Mouse (Mus musculus) c-Kit-positive CD71-negative TER-119-negative erythroid progenitor cells, embryonic 14.5 days (primary cell): ENCODE results near the gene Cdh23.
A peak's percentile ranks its signal among the peaks of the same experiment; 100 is the strongest.

Source experiments
- DNase-seq: peaks from one replicate; pipeline ENCODE4 v3.0.0-alpha.2; 2013; ENCODE audit warnings: low read depth

Cdh23 gene

GRCm38 (mm10) chr10:60282116-60283014 is 413.9 kb downstream of the Cdh23 start:
- DNase-seq = no peak

- DNase-seq = no peak
Measured at GRCm38 (mm10) chr10:60281571-60282050, 414.7 kb downstream of the Cdh23 start.

- DNase-seq = no peak
Measured at GRCm38 (mm10) chr10:60280353-60280752, 415.9 kb downstream of the Cdh23 start.

- DNase-seq = no peak
Measured at GRCm38 (mm10) chr10:60279941-60280301, 416.4 kb downstream of the Cdh23 start.

- no peak for DNase-seq
Measured at GRCm38 (mm10) chr10:60279290-60279940, 416.9 kb downstream of the Cdh23 start.

GRCm38 (mm10) chr10:60278786-60279185 is 417.5 kb downstream of the Cdh23 start:
- no peak for DNase-seq

- no peak for DNase-seq
Measured at GRCm38 (mm10) chr10:60278006-60278399, 418.3 kb downstream of the Cdh23 start.

GRCm38 (mm10) chr10:60277207-60278005 is 418.9 kb downstream of the Cdh23 start, which contains the start of gene Psap:
Gene Psap, plus strand, starts transcription at chr10:60277627.
- peak; percentile 90 for DNase-seq

GRCm38 (mm10) chr10:60273382-60273781 is 422.9 kb downstream of the Cdh23 start:
- DNase-seq = no peak

- DNase-seq = no peak
Measured at GRCm38 (mm10) chr10:60272241-60272640, 424.0 kb downstream of the Cdh23 start.

GRCm38 (mm10) chr10:60271015-60271414 is 425.3 kb downstream of the Cdh23 start:
- no peak for DNase-seq

GRCm38 (mm10) chr10:60269141-60270064 is 426.9 kb downstream of the Cdh23 start:
- DNase-seq = no peak

GRCm38 (mm10) chr10:60268738-60269137 is 427.6 kb downstream of the Cdh23 start:
- DNase-seq = no peak

- DNase-seq = no peak
Measured at GRCm38 (mm10) chr10:60266842-60267401, 429.4 kb downstream of the Cdh23 start.

GRCm38 (mm10) chr10:60265252-60265651 is 431.0 kb downstream of the Cdh23 start:
- no peak for DNase-seq

GRCm38 (mm10) chr10:60263351-60263750 is 432.9 kb downstream of the Cdh23 start:
- DNase-seq = no peak

GRCm38 (mm10) chr10:60262386-60262785 is 433.9 kb downstream of the Cdh23 start:
- DNase-seq = no peak

- DNase-seq = no peak
Measured at GRCm38 (mm10) chr10:60261530-60261929, 434.8 kb downstream of the Cdh23 start.

GRCm38 (mm10) chr10:60260557-60261294 is 435.6 kb downstream of the Cdh23 start:
- no peak for DNase-seq

GRCm38 (mm10) chr10:60257261-60257825 is 438.9 kb downstream of the Cdh23 start:
- DNase-seq = no peak
